Mouse (Mus musculus) hindbrain, embryonic 12.5 days (tissue): ENCODE measurements around the gene Plcxd2. TPM values are rescaled to one million over a fixed set of nuclear protein-coding genes. Genes with fewer than 3 reads are reported as not detected.

Source experiments
- ATAC-seq: fragments of 200-750 bp; cut with Nextera tagmentation; 2 replicates; pipeline ENCODE4 v1.8.0; 2017; ENCODE audit warnings: moderate TSS enrichment; ENCODE audit not compliant: low FRiP score
- H3K27ac ChIP-seq: fragments of 300-500 bp; sonication (generic); 2 replicates; pipeline ENCODE4 v1.5.1; 2016; ENCODE audit warnings: mild to moderate bottlenecking
- H3K27me3 ChIP-seq: fragments of 300-500 bp; sonication (generic); 2 replicates; pipeline ENCODE4 v1.6.1; 2016; ENCODE audit warnings: mild to moderate bottlenecking
- H3K36me3 ChIP-seq: fragments of 300-500 bp; sonication (generic); 2 replicates; pipeline ENCODE4 v1.6.1; 2016; ENCODE audit warnings: mild to moderate bottlenecking
- H3K4me1 ChIP-seq: fragments of 300-500 bp; sonication (generic); 2 replicates; pipeline ENCODE4 v1.6.1; 2016
- H3K4me2 ChIP-seq: fragments of 300-500 bp; sonication (generic); replicated peaks from 2 replicates; pipeline ENCODE4 v1.6.1; 2016; ENCODE audit warnings: mild to moderate bottlenecking
- H3K4me3 ChIP-seq: fragments of 300-500 bp; sonication (generic); 2 replicates; pipeline ENCODE4 v1.5.1; 2016; ENCODE audit warnings: mild to moderate bottlenecking
- H3K9ac ChIP-seq: fragments of 300-500 bp; sonication (generic); 2 replicates; pipeline ENCODE4 v1.6.1; 2016; ENCODE audit warnings: mild to moderate bottlenecking, moderate library complexity
- H3K9me3 ChIP-seq: fragments of 300-500 bp; sonication (generic); replicated peaks from 2 replicates; pipeline ENCODE4 v1.6.1; 2016; ENCODE audit warnings: mild to moderate bottlenecking
- WGBS: fragments of 180-500 bp; shearing (Covaris S2); methylation state at CpG from one replicate; pipeline ENCODE4 v1.1.7; 2016; 5-methylcytosine and 5-hydroxymethylcytosine counted together
- polyA plus RNA-seq: library from polyadenylated mRNA; unstranded; fragments of >200 nt; fragmentation: Nextera tagmentation; extraction: Ambion mirVana; gene quantifications from 2 replicates; pipeline ENCODE4 v1.2.1, GENCODE M21; 2016

Gene Plcxd2
- 6.6 and 6.7 TPM in 2 replicates for polyA plus RNA-seq

DNA sequence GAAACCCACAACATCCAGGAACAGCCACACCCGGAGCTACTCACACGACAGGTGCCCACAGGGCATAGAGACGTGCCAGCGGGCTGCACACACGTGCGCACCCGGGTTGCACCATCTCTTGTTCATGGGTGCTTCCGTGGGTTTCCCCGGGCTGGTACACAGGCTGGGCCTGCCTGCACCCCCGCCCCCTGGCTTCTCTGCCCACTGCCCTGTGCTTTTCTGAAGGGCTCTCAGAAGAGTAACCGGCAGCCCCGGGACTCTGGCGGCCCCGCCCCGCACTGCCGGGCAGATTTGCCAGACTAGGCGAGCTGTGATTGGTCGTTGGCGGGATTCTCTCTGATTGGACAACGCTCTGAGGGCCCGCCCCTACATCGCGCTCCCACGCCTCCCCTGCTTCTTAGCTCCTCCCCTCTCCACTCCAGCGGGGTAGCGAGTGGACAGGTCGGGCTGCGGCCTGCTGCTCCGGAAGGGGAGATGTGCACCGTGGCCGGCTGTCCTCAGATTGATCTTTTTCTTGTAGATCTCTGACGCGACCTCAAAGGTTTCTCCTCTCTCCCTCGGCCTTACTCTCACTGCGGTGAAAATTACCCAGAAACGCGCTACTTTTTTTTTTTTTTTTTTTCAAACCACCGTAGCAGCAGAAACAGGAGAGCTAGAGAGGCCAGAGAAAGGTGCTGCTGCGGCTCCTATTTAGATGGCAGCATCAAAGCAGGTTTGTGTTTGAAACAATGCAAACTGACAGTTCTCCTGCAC, at the start of gene Plcxd2:
Gene Plcxd2 (minus strand): TSS at position 66 of the 753 bp plus-strand sequence.
- Histone ChIP-seq H3K4me2 (peak within 1 kb of the TSS; percentile 75), H3K27me3 (0 out of 2 replicates have a peak, but pooled peaks cover 5% of the 10 kb centered on the region), H3K9me3 (no peaks in the 10 kb centered on the region), H3K9ac (peak within 1 kb of the TSS; percentile 72), H3K4me1 (peaks cover 15% of the 10 kb centered on the region; the same call in 1 of the 2 replicates), H3K4me3 (peak within 1 kb of the TSS; percentile 67), H3K27ac (peak within 1 kb of the TSS; percentile 46), H3K36me3 (no peaks in the 10 kb centered on the region)
- peak; percentile 99 for ATAC-seq
- WGBS = 0% methylated on average over 39 of the region's 39 CpGs

DNA sequence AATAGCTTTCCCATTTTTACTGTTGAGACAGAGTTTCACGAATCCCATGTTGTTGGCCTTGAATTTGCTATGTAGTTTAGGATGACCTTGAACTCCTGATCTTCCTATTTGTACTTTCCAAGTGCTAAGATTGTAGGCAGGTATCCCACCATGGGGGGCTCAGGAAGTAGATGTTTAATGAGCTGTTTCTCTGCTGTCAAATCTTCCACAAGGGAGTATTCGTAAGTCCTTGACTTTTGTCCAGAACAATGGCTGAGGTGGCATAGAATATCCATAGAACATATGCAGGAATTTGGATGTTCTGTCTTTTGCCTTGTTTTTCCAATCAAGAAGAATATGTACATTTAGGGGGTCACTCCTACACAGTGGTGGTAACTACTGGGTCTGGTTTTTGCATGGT, 36.9 kb upstream of the Plcxd2 start:
- Histone ChIP-seq H3K4me2 (no peak overlapping the region), H3K36me3 (no peaks in the 10 kb centered on the region), H3K4me1 (no peaks in the 10 kb centered on the region), H3K9ac (no peak overlapping the region), H3K4me3 (no peak overlapping the region), H3K9me3 (no peaks in the 10 kb centered on the region), H3K27ac (no peak overlapping the region), H3K27me3 (no peaks in the 10 kb centered on the region)
- ATAC-seq = no peak
- WGBS = 90% methylated on average over 2 of the region's 2 CpGs

DNA sequence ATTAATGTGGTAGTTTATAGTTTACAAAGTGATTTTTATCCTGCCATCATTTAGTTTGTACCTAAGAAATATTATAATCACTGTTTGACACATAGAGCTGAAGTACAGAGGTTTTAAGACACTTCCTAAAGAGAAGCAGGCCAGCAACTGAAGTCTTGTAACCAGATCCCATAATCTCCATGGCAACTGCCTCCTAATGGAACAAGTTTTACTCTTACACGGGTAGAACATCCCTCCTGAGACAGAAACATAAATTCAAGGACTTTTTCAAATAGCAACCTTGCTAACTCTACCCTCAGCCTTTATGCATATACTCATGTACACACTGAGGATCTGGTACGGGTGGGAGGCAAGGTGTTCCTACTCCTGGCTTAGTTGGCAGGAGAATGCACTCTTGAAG, 26.2 kb upstream of the Plcxd2 start:
- no peak for ATAC-seq
- Histone ChIP-seq H3K9me3 (no peaks in the 10 kb centered on the region), H3K9ac (no peak overlapping the region), H3K27me3 (no peaks in the 10 kb centered on the region), H3K4me3 (no peak overlapping the region), H3K4me1 (no peaks in the 10 kb centered on the region), H3K36me3 (no peaks in the 10 kb centered on the region), H3K27ac (no peak overlapping the region), H3K4me2 (no peak overlapping the region)
- 56% methylated on average over 2 of the region's 2 CpGs for WGBS

DNA sequence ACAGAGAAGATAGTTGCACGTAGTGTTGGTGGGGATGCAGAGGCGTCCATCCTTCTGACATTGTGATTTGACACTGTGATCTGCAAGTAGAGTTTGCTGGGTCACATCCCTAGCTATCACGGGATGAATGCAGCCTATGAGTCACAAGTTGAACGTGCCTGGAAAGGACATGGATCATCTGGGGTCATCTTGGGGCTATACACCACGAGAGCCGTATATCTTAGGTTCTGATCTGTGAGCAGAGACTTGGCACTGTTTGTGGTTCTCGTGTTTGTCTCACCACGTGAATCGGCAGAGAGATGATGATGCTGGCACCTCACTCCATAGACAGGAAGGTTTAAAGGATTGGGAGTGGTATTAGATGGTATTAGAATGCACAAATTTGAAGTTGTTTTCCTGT, 23.9 kb upstream of the Plcxd2 start:
- WGBS = 84% methylated on average over 9 of the region's 9 CpGs
- Histone ChIP-seq H3K4me1 (no peaks in the 10 kb centered on the region), H3K4me2 (no peak overlapping the region), H3K27me3 (no peaks in the 10 kb centered on the region), H3K4me3 (no peak overlapping the region), H3K9ac (no peak overlapping the region), H3K36me3 (no peaks in the 10 kb centered on the region), H3K27ac (no peak overlapping the region), H3K9me3 (no peaks in the 10 kb centered on the region)
- no peak for ATAC-seq

DNA sequence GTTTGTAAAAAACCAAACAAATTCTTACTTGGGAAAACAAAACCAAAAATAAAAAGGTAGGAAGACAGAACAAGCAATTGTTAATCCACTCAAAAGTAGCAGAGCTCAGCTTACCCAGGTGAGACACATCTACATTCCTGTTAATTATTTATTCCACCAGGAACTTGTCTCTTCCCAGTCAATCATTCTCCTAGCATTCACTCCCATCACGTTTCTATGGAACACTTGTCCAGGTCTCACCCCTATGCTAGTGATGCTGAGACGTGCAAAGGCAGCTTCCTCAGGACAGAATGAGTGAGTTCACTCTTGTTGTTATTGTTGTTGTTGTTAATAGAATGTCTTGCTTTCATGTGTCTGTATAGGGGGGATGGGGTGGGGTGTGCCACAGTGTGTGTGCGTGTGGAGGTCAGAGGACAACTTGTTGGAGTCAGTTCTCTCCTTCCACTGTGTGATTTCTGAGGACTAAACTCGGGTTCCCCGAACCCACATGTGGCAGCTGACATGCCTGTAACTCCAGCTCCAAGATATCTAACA, 13.0 kb upstream of the Plcxd2 start:
- no peaks in the 10 kb centered on the region for H3K36me3 ChIP-seq
- no peak overlapping the region for H3K27ac ChIP-seq
- no peak overlapping the region for H3K9ac ChIP-seq
- no peak; the same call in 1 of the 2 replicates for ATAC-seq
- H3K4me2 ChIP-seq = no peak overlapping the region
- WGBS = 78% methylated on average over 5 of the region's 5 CpGs
- no peak overlapping the region for H3K4me3 ChIP-seq
- no peaks in the 10 kb centered on the region for H3K9me3 ChIP-seq
- H3K27me3 ChIP-seq = no peaks in the 10 kb centered on the region
- H3K4me1 ChIP-seq = no peaks in the 10 kb centered on the region

DNA sequence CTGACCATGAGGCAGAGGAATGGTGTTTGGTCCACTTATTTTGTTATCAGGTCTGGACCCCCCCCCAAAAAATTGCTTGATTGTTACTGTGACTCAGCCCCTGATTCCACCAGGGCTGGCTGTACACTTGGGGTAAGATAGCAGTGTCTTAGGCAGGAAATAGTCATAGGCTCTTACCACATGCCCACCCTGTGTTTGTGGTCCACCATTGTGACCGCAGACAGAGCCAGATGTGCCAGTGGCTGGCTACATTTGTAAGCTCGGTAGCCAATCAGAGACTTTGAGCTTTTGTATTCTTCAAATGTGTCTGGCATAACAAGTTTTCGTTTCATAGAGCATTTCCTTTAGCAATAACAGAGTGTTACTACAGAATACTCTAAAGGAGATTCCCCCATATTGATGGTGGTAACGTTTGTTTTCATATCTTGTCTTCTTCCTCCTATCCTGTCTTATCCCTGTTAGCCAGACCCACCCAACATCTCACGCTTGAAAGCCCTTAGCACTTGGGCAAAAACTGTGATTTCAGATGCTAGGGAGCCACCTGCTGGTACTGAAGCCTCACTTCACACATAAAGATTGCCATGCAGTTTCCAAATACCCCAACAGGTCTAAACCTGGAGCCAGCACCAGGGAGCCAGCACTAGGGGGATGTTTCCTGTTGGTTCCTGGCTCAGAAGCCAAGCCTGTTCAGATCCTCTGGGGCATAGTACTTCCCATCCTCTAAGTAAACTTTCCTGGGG, 12.3 kb upstream of the Plcxd2 start:
- Histone ChIP-seq H3K9me3 (no peaks in the 10 kb centered on the region), H3K4me3 (no peak overlapping the region), H3K36me3 (no peaks in the 10 kb centered on the region), H3K9ac (no peak overlapping the region), H3K27ac (no peak overlapping the region), H3K4me2 (no peak overlapping the region), H3K27me3 (no peaks in the 10 kb centered on the region), H3K4me1 (no peaks in the 10 kb centered on the region)
- peak; percentile 74 for ATAC-seq
- WGBS = 53% methylated on average over 5 of the region's 5 CpGs

DNA sequence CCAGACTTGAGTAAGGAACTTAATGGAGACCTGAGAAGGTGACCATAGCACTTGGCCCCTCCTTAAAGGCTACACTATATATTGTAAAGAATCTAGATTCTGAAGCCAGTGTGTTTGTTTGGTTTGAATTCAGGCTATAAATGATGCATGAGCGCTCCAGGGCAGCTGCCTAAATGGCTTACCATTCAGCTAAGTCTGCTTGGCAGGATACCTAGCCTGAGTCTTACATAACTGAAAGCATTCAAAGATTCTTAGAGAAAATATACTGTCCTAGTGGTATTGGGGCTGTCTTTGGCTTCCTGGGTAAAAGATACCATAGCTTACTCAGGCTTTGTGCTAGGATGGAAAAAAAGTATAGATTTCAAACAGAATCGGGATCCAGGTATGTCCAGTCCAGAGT, 11.3 kb upstream of the Plcxd2 start:
- H3K36me3 ChIP-seq = no peaks in the 10 kb centered on the region
- whole genome bisulfite sequencing = 94% methylated on average over 2 of the region's 2 CpGs
- H3K27ac ChIP-seq = no peak overlapping the region
- H3K27me3 ChIP-seq = no peaks in the 10 kb centered on the region
- H3K9ac ChIP-seq = no peak overlapping the region
- ATAC-seq = no peak
- no peak overlapping the region for H3K4me2 ChIP-seq
- H3K4me1 ChIP-seq = no peaks in the 10 kb centered on the region
- H3K9me3 ChIP-seq = no peaks in the 10 kb centered on the region
- H3K4me3 ChIP-seq = no peak overlapping the region

DNA sequence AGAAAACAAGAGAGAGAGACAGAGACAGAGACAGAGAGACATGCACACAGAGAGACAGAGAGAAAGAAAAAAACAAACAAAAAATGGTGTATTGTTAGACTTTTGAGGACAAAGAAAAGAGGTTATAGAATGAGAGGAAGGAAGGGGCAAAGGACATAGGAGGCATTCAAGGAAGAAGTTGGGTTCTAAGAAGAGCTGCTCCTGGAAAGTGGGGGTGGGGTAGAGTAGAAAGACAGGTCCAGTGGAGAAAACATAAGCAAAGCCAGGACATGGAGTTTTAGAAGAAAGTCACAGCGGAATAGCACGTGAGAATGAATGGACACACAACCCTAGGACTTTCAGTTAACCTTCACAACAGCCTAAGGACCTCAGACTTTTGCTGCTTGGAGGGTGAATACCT, 10.4 kb upstream of the Plcxd2 start:
- WGBS = 84% methylated on average over 2 of the region's 2 CpGs
- Histone ChIP-seq H3K4me1 (no peaks in the 10 kb centered on the region), H3K4me2 (no peak overlapping the region), H3K27me3 (no peaks in the 10 kb centered on the region), H3K9me3 (no peaks in the 10 kb centered on the region), H3K27ac (no peak overlapping the region), H3K9ac (no peak overlapping the region), H3K4me3 (no peak overlapping the region), H3K36me3 (no peaks in the 10 kb centered on the region)
- no peak for ATAC-seq

DNA sequence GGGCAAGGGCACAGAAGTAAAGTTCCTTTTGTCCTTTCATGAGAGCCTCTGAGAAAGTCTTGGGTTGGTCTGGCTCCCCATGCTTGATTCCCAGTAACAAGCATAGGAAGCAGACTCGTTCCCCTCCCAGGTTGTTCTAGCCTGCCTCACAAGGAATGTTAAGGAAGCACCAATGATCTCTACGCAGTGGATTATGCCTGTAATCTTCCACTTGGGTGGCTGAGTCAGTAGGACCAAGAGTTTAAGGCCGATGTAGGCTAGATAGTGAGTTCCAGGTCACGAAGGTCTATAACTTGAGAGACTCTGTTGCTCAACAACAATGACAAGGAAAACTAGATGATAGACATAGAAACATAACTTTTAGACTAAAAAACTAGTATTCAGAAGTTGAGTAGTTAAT, 9.8 kb upstream of the Plcxd2 start:
- Histone ChIP-seq H3K36me3 (no peaks in the 10 kb centered on the region), H3K4me3 (no peak overlapping the region), H3K4me1 (no peaks in the 10 kb centered on the region), H3K4me2 (no peak overlapping the region), H3K9me3 (no peaks in the 10 kb centered on the region), H3K27ac (no peak overlapping the region), H3K27me3 (no peaks in the 10 kb centered on the region), H3K9ac (no peak overlapping the region)
- no peak for ATAC-seq
- WGBS = 86% methylated on average over 4 of the region's 4 CpGs

DNA sequence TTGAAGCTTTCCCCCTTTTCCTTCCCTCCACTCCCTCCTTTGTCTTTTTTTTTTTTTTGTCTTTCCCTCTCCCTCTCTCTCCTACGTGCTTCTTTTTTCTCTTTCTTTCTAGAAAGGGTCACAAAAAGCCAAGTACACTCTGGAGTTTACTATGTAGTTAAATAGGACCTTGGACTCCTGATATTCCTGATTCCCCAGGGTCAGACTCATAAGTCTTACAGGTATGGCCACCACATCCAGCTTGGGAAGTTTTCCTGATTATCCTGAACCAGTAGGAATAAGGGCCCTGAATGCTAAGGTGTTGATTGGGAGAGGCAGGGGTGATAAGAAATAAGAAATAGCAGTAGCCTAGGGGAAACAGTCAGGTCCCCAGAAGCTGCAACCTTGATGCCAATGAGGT, 9.3 kb upstream of the Plcxd2 start:
- H3K4me2 ChIP-seq = no peak overlapping the region
- 75% methylated on average over 1 of the region's 1 CpGs for WGBS
- H3K36me3 ChIP-seq = no peaks in the 10 kb centered on the region
- H3K4me1 ChIP-seq = no peaks in the 10 kb centered on the region
- no peaks in the 10 kb centered on the region for H3K27me3 ChIP-seq
- H3K27ac ChIP-seq = no peak overlapping the region
- H3K4me3 ChIP-seq = no peak overlapping the region
- H3K9ac ChIP-seq = no peak overlapping the region
- ATAC-seq = no peak
- no peaks in the 10 kb centered on the region for H3K9me3 ChIP-seq

DNA sequence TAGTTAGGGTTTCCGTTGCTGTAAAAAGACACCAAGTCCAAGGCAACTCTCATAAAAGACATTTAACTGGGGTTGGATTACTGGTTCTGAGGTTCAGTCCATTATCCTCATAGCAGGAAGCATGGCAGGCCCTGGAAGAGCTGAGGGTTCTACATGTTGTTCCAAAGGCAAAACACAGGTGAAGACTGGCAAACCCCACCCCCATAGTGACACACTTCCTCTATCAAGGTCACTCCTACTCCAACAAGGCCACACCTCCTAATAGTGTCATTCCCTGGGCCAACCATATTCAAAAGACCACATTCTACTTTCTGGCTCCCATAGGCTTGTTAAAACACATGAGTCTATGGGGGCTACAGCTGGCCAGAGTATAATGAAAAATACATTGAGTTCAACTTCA, 1.7 kb upstream of the Plcxd2 start:
- Histone ChIP-seq H3K27ac (no peak overlapping the region), H3K4me1 (peaks cover 15% of the 10 kb centered on the region; the same call in 1 of the 2 replicates), H3K4me3 (no peak overlapping the region), H3K9me3 (no peaks in the 10 kb centered on the region), H3K36me3 (no peaks in the 10 kb centered on the region), H3K27me3 (0 out of 2 replicates have a peak, but pooled peaks cover 5% of the 10 kb centered on the region), H3K9ac (no peak overlapping the region), H3K4me2 (no peak overlapping the region)
- WGBS = 89% methylated on average over 1 of the region's 1 CpGs
- no peak for ATAC-seq

DNA sequence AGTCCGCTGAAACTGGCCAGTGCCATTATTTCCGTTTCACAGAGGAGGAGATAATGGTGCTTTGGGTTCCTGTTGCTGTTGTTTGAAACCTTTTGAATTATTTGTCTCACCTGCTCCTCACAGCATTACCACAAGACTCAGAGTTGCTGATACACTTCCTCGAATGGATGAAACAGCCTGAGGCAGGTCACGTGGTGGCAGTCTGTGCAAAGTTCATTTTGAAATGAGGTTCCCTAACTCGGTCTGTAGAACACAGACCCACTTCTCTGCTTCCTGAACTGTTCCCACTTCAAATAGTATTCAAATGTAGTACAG, 845 bp upstream of the Plcxd2 start:
- Histone ChIP-seq H3K9me3 (no peaks in the 10 kb centered on the region), H3K4me2 (peak overlapping the region; percentile 75), H3K4me3 (peak overlapping the region; percentile 67), H3K27ac (peak overlapping the region; percentile 31), H3K4me1 (peaks cover 15% of the 10 kb centered on the region; the same call in 1 of the 2 replicates), H3K27me3 (0 out of 2 replicates have a peak, but pooled peaks cover 5% of the 10 kb centered on the region), H3K36me3 (no peaks in the 10 kb centered on the region), H3K9ac (peak overlapping the region; percentile 72; the same call in 1 of the 2 replicates)
- peak; percentile 8 for ATAC-seq
- 14% methylated on average over 5 of the region's 5 CpGs for whole genome bisulfite sequencing
